Mouse (Mus musculus) liver, adult 2 months (tissue): ENCODE measurements at regions not wholly inside any gene's neighbourhood (a gene's known extent, or its start where the extent isn't known, plus 50 kb on each side); places are given as distances from the start of the nearest gene placed in this dataset.
A peak's percentile ranks its signal among the peaks of the same experiment; 100 is the strongest.

Source experiments
- DNase-seq: peaks from one replicate; pipeline ENCODE4 v3.0.0-alpha.2; 2011; ENCODE audit warnings: low read depth, low spot score; ENCODE audit errors: extremely low read depth
- H3K27ac ChIP-seq: fragments of 200-500 bp; replicated peaks from 2 replicates; pipeline ENCODE4 v1.5.1; 2012; ENCODE audit warnings: low read depth, mild to moderate bottlenecking, control low read depth, inconsistent platforms, low read length; ENCODE audit not compliant: insufficient read depth
- H3K27me3 ChIP-seq: fragments of 200-500 bp; 2 replicates; pipeline ENCODE4 v1.6.1; 2012; ENCODE audit warnings: mild to moderate bottlenecking, moderate library complexity, low read length, inconsistent platforms; ENCODE audit not compliant: control insufficient read depth, insufficient read depth
- H3K36me3 ChIP-seq: fragments of 200-500 bp; 2 replicates; pipeline ENCODE4 v1.6.1; 2012; ENCODE audit warnings: low read length, inconsistent platforms; ENCODE audit not compliant: control insufficient read depth, insufficient read depth
- H3K4me1 ChIP-seq: fragments of 200-500 bp; 2 replicates; pipeline ENCODE4 v1.6.1; 2011; ENCODE audit warnings: low read length; ENCODE audit not compliant: control insufficient read depth, insufficient read depth
- H3K4me3 ChIP-seq: fragments of 200-500 bp; 2 replicates; pipeline ENCODE4 v1.5.1; 2011; ENCODE audit warnings: low read depth, mild to moderate bottlenecking, control low read depth, low read length, moderate library complexity; ENCODE audit not compliant: insufficient read depth
- H3K79me2 ChIP-seq: fragments of 200-500 bp; 2 replicates; pipeline ENCODE4 v1.6.1; 2012; ENCODE audit warnings: inconsistent platforms, mild to moderate bottlenecking, low read length, moderate library complexity; ENCODE audit not compliant: control insufficient read depth, insufficient read depth
- H3K9ac ChIP-seq: fragments of 200-500 bp; 2 replicates; pipeline ENCODE4 v1.6.1; 2012; ENCODE audit warnings: low read depth, mild to moderate bottlenecking, control low read depth, inconsistent platforms, low read length
- CTCF ChIP-seq: fragments of 200-500 bp; IDR thresholded peaks from 2 replicates; pipeline ENCODE4 v1.5.1; 2011; ENCODE audit warnings: low read depth, low read length, control low read depth
- POLR2A ChIP-seq: fragments of 200-500 bp; IDR thresholded peaks from 2 replicates; pipeline ENCODE4 v1.6.1; 2011; ENCODE audit warnings: low read length, control low read depth; ENCODE audit not compliant: insufficient read depth; ENCODE audit errors: extremely low read depth
- WGBS: fragments of 180-500 bp; shearing (Covaris S2); methylation state at CpG from one replicate; pipeline ENCODE4 v1.1.7; 2018; 5-methylcytosine and 5-hydroxymethylcytosine counted together

GRCm38 (mm10) chr10:111769486-111770002, 202.9 kb upstream of the Krr1 start:
- TF ChIP-seq POLR2A (no peak), CTCF (no peak)
- Histone ChIP-seq H3K27ac (no peak overlapping the region), H3K79me2 (no peaks in the 10 kb centered on the region), H3K4me3 (no peak overlapping the region), H3K27me3 (no peaks in the 10 kb centered on the region), H3K36me3 (no peaks in the 10 kb centered on the region), H3K9ac (no peak overlapping the region), H3K4me1 (peaks cover 1% of the 10 kb centered on the region; the same call in 1 of the 2 replicates)
- DNase-seq: no peak
- 89% methylated on average over 9 of the region's 9 CpGs for WGBS

DNA sequence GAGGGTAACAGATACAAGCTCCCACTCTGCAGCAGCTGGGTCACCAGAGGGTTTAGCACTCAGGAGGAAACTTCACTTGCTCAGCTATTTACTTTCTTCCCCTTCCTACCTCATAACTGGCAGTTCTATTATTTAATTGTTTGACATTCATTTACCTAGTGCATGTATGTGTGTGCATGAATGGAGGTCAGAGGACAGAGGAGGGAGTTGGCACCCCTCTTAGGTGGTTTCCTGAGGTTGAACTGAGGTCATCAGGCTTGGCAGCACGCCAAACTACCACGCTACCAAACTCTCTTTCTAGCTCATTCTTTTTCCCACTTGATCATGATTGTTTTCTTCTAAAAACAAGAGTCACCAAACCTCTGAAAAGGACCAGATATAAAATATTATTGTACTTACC, 202.4 kb upstream of the Krr1 start:
- WGBS: 25% methylated on average over 2 of the region's 2 CpGs
- H3K4me3 ChIP-seq: no peak overlapping the region
- no peak overlapping the region for H3K27ac ChIP-seq

DNA sequence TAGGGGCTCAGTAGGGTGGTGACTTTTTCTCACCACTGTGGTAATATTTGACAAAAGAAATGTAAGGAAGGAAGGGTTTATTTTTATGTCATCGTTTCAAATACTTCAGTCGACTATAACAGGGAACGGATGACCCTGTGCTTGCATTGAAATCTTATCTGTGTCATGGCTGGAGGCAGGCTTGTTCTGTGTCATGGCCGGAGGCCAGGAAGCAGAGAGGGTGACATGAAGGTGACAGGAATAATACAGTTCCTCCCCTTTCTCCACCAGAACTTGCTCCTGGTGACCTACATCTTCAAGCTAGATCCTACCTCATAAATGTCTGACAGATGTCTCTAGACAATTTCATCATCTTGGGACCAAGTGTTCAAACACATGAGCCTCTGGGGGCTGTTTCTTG, 201.5 kb upstream of the Krr1 start:
- Histone ChIP-seq H3K27ac (no peak overlapping the region), H3K27me3 (no peaks in the 10 kb centered on the region), H3K9ac (no peak overlapping the region), H3K4me3 (no peak overlapping the region), H3K36me3 (no peaks in the 10 kb centered on the region), H3K4me1 (peaks cover 1% of the 10 kb centered on the region; the same call in 1 of the 2 replicates), H3K79me2 (no peaks in the 10 kb centered on the region)
- DNase-seq: no peak
- WGBS: 67% methylated on average over 4 of the region's 4 CpGs
- no peak for TF ChIP-seq POLR2A

More for the DNA sequence above, 202.4 kb upstream of the Krr1 start:
- TF ChIP-seq POLR2A (no peak), CTCF (no peak)
- Histone ChIP-seq H3K36me3 (no peaks in the 10 kb centered on the region), H3K79me2 (no peaks in the 10 kb centered on the region), H3K27me3 (no peaks in the 10 kb centered on the region), H3K4me1 (peaks cover 1% of the 10 kb centered on the region; the same call in 1 of the 2 replicates), H3K9ac (no peak overlapping the region)
- DNase-seq: peak; percentile 60

GRCm38 (mm10) chr10:111777559-111777958, 194.9 kb upstream of the Krr1 start:
- no peak for DNase-seq
- no peaks in the 10 kb centered on the region for H3K4me1 ChIP-seq
- no peak overlapping the region for H3K4me3 ChIP-seq
- H3K27ac ChIP-seq: no peak overlapping the region
- no peak for TF ChIP-seq CTCF
- TF ChIP-seq POLR2A: no peak
- H3K9ac ChIP-seq: no peak overlapping the region
- H3K36me3 ChIP-seq: no peaks in the 10 kb centered on the region
- no peaks in the 10 kb centered on the region for H3K79me2 ChIP-seq
- H3K27me3 ChIP-seq: no peaks in the 10 kb centered on the region

DNA sequence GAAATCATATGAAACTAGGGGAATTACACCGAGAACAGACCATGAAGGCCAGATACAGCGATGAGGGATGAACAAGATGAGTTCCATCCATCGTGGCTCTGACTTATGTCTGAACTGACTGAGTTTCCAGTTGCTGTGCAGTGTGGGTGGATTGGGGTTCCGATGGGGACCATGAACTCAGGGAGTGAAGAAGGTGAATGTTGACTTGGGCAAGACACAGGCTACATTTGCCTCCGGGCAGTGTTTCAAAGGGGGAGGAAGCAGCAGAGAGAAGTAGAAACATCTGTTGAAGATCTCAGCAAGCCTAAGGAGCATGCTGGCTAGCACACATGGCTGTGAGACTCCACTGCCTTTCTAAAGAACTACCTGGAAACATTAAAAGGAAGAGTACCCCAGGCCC, 194.4 kb upstream of the Krr1 start:
- no peaks in the 10 kb centered on the region for H3K79me2 ChIP-seq
- no peaks in the 10 kb centered on the region for H3K27me3 ChIP-seq

DNA sequence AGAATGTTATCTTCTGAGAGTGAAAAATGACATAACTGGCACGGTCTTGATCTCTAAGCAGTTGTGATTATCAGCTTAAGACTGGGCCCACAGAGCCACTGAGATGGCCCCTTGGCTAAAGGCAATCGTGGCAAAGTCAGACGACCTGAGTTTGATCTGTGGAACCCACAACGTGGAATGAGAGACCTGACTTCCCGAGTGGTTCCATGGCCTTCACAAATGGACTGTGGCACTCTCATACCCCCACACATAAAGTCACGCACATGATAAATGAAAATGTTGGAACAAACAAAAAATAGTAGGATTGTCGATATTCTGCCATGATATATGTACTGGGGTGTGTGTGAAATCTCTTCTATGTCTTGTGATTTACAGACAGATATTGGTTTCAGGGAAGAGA, 192.5 kb upstream of the Krr1 start:
- H3K27ac ChIP-seq: no peak overlapping the region
- no peaks in the 10 kb centered on the region for H3K36me3 ChIP-seq
- no peak for DNase-seq
- no peaks in the 10 kb centered on the region for H3K4me1 ChIP-seq
- no peaks in the 10 kb centered on the region for H3K79me2 ChIP-seq
- H3K4me3 ChIP-seq: no peak overlapping the region
- H3K27me3 ChIP-seq: no peaks in the 10 kb centered on the region
- H3K9ac ChIP-seq: no peak overlapping the region
- TF ChIP-seq POLR2A (no peak), CTCF (no peak)
- WGBS: 94% methylated on average over 7 of the region's 7 CpGs

More for the DNA sequence above, 194.4 kb upstream of the Krr1 start:
- DNase-seq: no peak
- TF ChIP-seq POLR2A (no peak), CTCF (no peak)
- WGBS: 91% methylated on average over 5 of the region's 5 CpGs
- H3K4me1 ChIP-seq: no peaks in the 10 kb centered on the region
- no peak overlapping the region for H3K27ac ChIP-seq
- H3K4me3 ChIP-seq: no peak overlapping the region
- no peaks in the 10 kb centered on the region for H3K36me3 ChIP-seq
- no peak overlapping the region for H3K9ac ChIP-seq
